Mouse (Mus musculus) thymus, adult 2 months (tissue): ENCODE data around the gene Mcoln2.

ENCODE experiments used
- CTCF ChIP-seq: fragments of 200-500 bp; IDR thresholded peaks from 2 replicates; pipeline ENCODE4 v1.5.1; 2012; ENCODE audit warnings: mild to moderate bottlenecking, control low read depth, low read length, moderate library complexity, borderline replicate concordance; ENCODE audit not compliant: control insufficient read depth, poor library complexity, insufficient read depth; ENCODE audit errors: extremely low read depth
- POLR2A ChIP-seq: fragments of 200-500 bp; IDR thresholded peaks from 2 replicates; pipeline ENCODE4 v1.6.1; 2012; ENCODE audit warnings: mild to moderate bottlenecking, low read length, control low read depth, moderate library complexity; ENCODE audit not compliant: control insufficient read depth, poor library complexity, insufficient read depth; ENCODE audit errors: extremely low read depth

DNA sequence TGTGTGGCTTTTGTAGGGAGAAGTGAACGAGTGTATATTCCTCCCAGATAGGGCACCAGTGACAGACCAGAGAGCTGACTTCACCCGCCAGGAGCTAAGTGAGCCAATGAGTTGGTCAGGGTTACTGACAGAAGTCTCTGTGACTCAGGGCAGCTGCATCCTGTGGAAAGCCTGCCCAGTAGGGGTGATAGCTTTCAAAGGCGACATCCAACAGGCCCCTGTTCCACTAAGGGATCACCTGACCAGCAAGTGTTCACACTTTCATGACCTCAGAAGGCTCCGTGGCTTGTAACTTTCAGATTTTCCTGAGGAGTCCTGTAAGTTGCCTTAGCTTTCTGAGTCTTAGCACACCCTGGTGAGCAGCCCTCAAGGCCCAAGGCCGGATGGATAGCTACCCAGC lies 23.4 kb downstream of the Mcoln2 start:
- TF ChIP-seq CTCF (no peak), POLR2A (no peak)
